Mouse (Mus musculus): ENCODE data around the gene Tmem37.

Gene Tmem37

GRCm38 (mm10) chr1:120093482-120094134, 19.7 kb upstream of the Tmem37 start:
- DNase-seq (ENCODE audit: low read depth in 1 of 2, low spot score in 2 of 2) = peak; percentile 44 to 74

- DNase-seq (ENCODE audit: low read depth in 1 of 2, low spot score in 2 of 2) = no peak
Observed at GRCm38 (mm10) chr1:120090880-120091570, 17.2 kb upstream of the Tmem37 start.

- DNase-seq (ENCODE audit: low read depth in 1 of 2, low spot score in 2 of 2) = no peak
Observed at GRCm38 (mm10) chr1:120089180-120089579, 15.3 kb upstream of the Tmem37 start.

- DNase-seq (ENCODE audit: low read depth in 1 of 2, low spot score in 2 of 2) = no peak
Observed at GRCm38 (mm10) chr1:120086644-120087043, 12.8 kb upstream of the Tmem37 start.

GRCm38 (mm10) chr1:120085696-120086095, 11.8 kb upstream of the Tmem37 start:
- no peak for DNase-seq (ENCODE audit: low read depth in 1 of 2, low spot score in 2 of 2)

GRCm38 (mm10) chr1:120083921-120084517, 10.1 kb upstream of the Tmem37 start:
- no peak for DNase-seq (ENCODE audit: low read depth in 1 of 2, low spot score in 2 of 2)

- no peak for DNase-seq (ENCODE audit: low read depth in 1 of 2, low spot score in 2 of 2)
Observed at GRCm38 (mm10) chr1:120082957-120083585, 9.2 kb upstream of the Tmem37 start.

- no peak for DNase-seq (ENCODE audit: low read depth in 1 of 2, low spot score in 2 of 2)
Observed at GRCm38 (mm10) chr1:120080632-120081031, 6.8 kb upstream of the Tmem37 start.

GRCm38 (mm10) chr1:120077746-120078410, 4.0 kb upstream of the Tmem37 start:
- DNase-seq (ENCODE audit: low read depth in 1 of 2, low spot score in 2 of 2) = no peak

- DNase-seq (ENCODE audit: low read depth in 1 of 2, low spot score in 2 of 2) = peak in 1 of 2 experiments; percentile 28
Observed at GRCm38 (mm10) chr1:120075507-120075906, 1.6 kb upstream of the Tmem37 start.

GRCm38 (mm10) chr1:120074931-120075330, 1.1 kb upstream of the Tmem37 start:
- DNase-seq (ENCODE audit: low read depth in 1 of 2, low spot score in 2 of 2) = no peak

- no peak for DNase-seq (ENCODE audit: low read depth in 1 of 2, low spot score in 2 of 2)
Observed at GRCm38 (mm10) chr1:120074307-120074702, 431 bp upstream of the Tmem37 start.

- DNase-seq (ENCODE audit: low read depth in 1 of 2, low spot score in 2 of 2) = no peak
Observed at GRCm38 (mm10) chr1:120072900-120073299, 974 bp downstream of the Tmem37 start.

GRCm38 (mm10) chr1:120071133-120071532, 2.7 kb downstream of the Tmem37 start:
- DNase-seq (ENCODE audit: low read depth in 1 of 2, low spot score in 2 of 2) = no peak

GRCm38 (mm10) chr1:120070168-120070567, 3.7 kb downstream of the Tmem37 start:
- DNase-seq (ENCODE audit: low read depth in 1 of 2, low spot score in 2 of 2) = no peak

GRCm38 (mm10) chr1:120069120-120069519, 4.8 kb downstream of the Tmem37 start:
- no peak for DNase-seq (ENCODE audit: low read depth in 1 of 2, low spot score in 2 of 2)

- DNase-seq (ENCODE audit: low read depth in 1 of 2, low spot score in 2 of 2) = no peak
Observed at GRCm38 (mm10) chr1:120066625-120067024, 7.2 kb downstream of the Tmem37 start.

- no peak for DNase-seq (ENCODE audit: low read depth in 1 of 2, low spot score in 2 of 2)
Observed at GRCm38 (mm10) chr1:120066159-120066558, 7.7 kb downstream of the Tmem37 start.

GRCm38 (mm10) chr1:120064036-120064682, 9.7 kb downstream of the Tmem37 start:
- DNase-seq (ENCODE audit: low read depth in 1 of 2, low spot score in 2 of 2) = no peak

- DNase-seq (ENCODE audit: low read depth in 1 of 2, low spot score in 2 of 2) = no peak
Observed at GRCm38 (mm10) chr1:120062231-120062630, 11.6 kb downstream of the Tmem37 start.

GRCm38 (mm10) chr1:120060687-120061086, 13.2 kb downstream of the Tmem37 start:
- no peak for DNase-seq (ENCODE audit: low read depth in 1 of 2, low spot score in 2 of 2)

Measured in monocyte, adult 2 months (primary cell).